Mouse (Mus musculus) liver, embryonic 16.5 days (tissue): ENCODE measurements around the gene Ids. TPM values are rescaled to one million over a fixed set of nuclear protein-coding genes. Genes with fewer than 3 reads are reported as not detected.

Source experiments
- ATAC-seq: fragments of 200-750 bp; cut with Nextera tagmentation; 2 replicates; pipeline ENCODE4 v1.8.0; 2017; ENCODE audit warnings: low read depth, mild to moderate bottlenecking, moderate number of reproducible peaks, moderate library complexity
- H3K27ac ChIP-seq: fragments of 300-500 bp; sonication (generic); 2 replicates; pipeline ENCODE4 v1.5.1; 2014; ENCODE audit warnings: mild to moderate bottlenecking, low read length
- H3K27me3 ChIP-seq: fragments of 300-500 bp; sonication (generic); 2 replicates; pipeline ENCODE4 v1.6.1; 2014; ENCODE audit warnings: low read depth, low read length, mixed read lengths; ENCODE audit not compliant: control insufficient read depth, insufficient read depth
- H3K36me3 ChIP-seq: fragments of 300-500 bp; sonication (generic); 2 replicates; pipeline ENCODE4 v1.6.1; 2014; ENCODE audit warnings: mild to moderate bottlenecking; ENCODE audit not compliant: control insufficient read depth, insufficient read depth
- H3K4me1 ChIP-seq: fragments of 300-500 bp; sonication (generic); 2 replicates; pipeline ENCODE4 v1.6.1; 2014; ENCODE audit warnings: low read depth, low read length, mixed read lengths; ENCODE audit not compliant: control insufficient read depth
- H3K4me2 ChIP-seq: fragments of 300-500 bp; sonication (generic); 2 replicates; pipeline ENCODE4 v1.6.1; 2014; ENCODE audit warnings: low read depth, low read length, mixed read lengths
- H3K4me3 ChIP-seq: fragments of 300-500 bp; sonication (generic); 2 replicates; pipeline ENCODE4 v1.5.1; 2014; ENCODE audit warnings: low read depth, mild to moderate bottlenecking, low read length
- H3K9ac ChIP-seq: fragments of 300-500 bp; sonication (generic); 2 replicates; pipeline ENCODE4 v1.6.1; 2014; ENCODE audit warnings: low read depth, low read length
- H3K9me3 ChIP-seq: fragments of 300-500 bp; sonication (generic); replicated peaks from 2 replicates; pipeline ENCODE4 v1.6.1; 2016; ENCODE audit warnings: low read length; ENCODE audit not compliant: control insufficient read depth
- WGBS: fragments of 180-500 bp; shearing (Covaris S2); extraction: QIAGEN DNeasy Blood & Tissue Kit; methylation state at CpG from one replicate; pipeline ENCODE4 v1.1.7; 2014; ENCODE audit not compliant: insufficient replicate concordance; 5-methylcytosine and 5-hydroxymethylcytosine counted together
- polyA plus RNA-seq: library from polyadenylated mRNA; unstranded; fragments of >200 nt; fragmentation: Nextera tagmentation; extraction: Ambion mirVana; gene quantifications from 2 replicates; pipeline ENCODE4 v1.2.1, GENCODE M21; 2015

Ids gene
- polyA plus RNA-seq, 1 experiment from 2014 or later = 0.46 TPM

GRCm38 (mm10) chrX:70363446-70363845, 1.4 kb downstream of the Ids start:
- H3K9ac ChIP-seq = no peak overlapping the region
- no peak overlapping the region for H3K4me3 ChIP-seq
- no peaks in the 10 kb centered on the region for H3K27me3 ChIP-seq
- no peaks in the 10 kb centered on the region for H3K9me3 ChIP-seq
- 64% methylated on average over 5 of the region's 5 CpGs for WGBS
- ATAC-seq = no peak
- H3K27ac ChIP-seq = no peak overlapping the region
- no peaks in the 10 kb centered on the region for H3K4me1 ChIP-seq
- no peaks in the 10 kb centered on the region for H3K36me3 ChIP-seq
- H3K4me2 ChIP-seq = no peak overlapping the region

GRCm38 (mm10) chrX:70362985-70363384, 1.9 kb downstream of the Ids start:
- H3K9ac ChIP-seq = no peak overlapping the region
- no peak overlapping the region for H3K27ac ChIP-seq
- 75% methylated on average over 7 of the region's 7 CpGs for WGBS
- H3K36me3 ChIP-seq = no peaks in the 10 kb centered on the region
- no peak overlapping the region for H3K4me2 ChIP-seq
- no peak overlapping the region for H3K4me3 ChIP-seq
- no peaks in the 10 kb centered on the region for H3K9me3 ChIP-seq
- no peaks in the 10 kb centered on the region for H3K4me1 ChIP-seq
- no peak for ATAC-seq
- no peaks in the 10 kb centered on the region for H3K27me3 ChIP-seq

- Histone ChIP-seq H3K9me3 (no peaks in the 10 kb centered on the region), H3K4me1 (no peaks in the 10 kb centered on the region), H3K4me2 (no peak overlapping the region), H3K27me3 (no peaks in the 10 kb centered on the region; the same call in 1 of the 2 replicates), H3K4me3 (no peak overlapping the region), H3K9ac (no peak overlapping the region), H3K36me3 (no peaks in the 10 kb centered on the region), H3K27ac (no peak overlapping the region)
- no peak for ATAC-seq
- WGBS = 18% methylated on average over 6 of the region's 6 CpGs
These were observed 34.6 kb downstream of the Ids start for GRCm38 (mm10) chrX:70330202-70330843.

- no peak overlapping the region for H3K9ac ChIP-seq
- no peak overlapping the region for H3K4me3 ChIP-seq
- H3K27ac ChIP-seq = no peak overlapping the region
- H3K4me1 ChIP-seq = no peaks in the 10 kb centered on the region
- H3K36me3 ChIP-seq = no peaks in the 10 kb centered on the region
- ATAC-seq = no peak
- H3K4me2 ChIP-seq = no peak overlapping the region
- 50% methylated on average over 2 of the region's 2 CpGs for WGBS
- no peaks in the 10 kb centered on the region; the same call in 1 of the 2 replicates for H3K27me3 ChIP-seq
- H3K9me3 ChIP-seq = no peaks in the 10 kb centered on the region
These were observed 36.2 kb downstream of the Ids start for GRCm38 (mm10) chrX:70328530-70329143.

GRCm38 (mm10) chrX:70327656-70328055, 37.2 kb downstream of the Ids start:
- WGBS = 58% methylated on average over 1 of the region's 1 CpGs
- Histone ChIP-seq H3K9me3 (no peaks in the 10 kb centered on the region), H3K4me2 (no peak overlapping the region), H3K36me3 (no peaks in the 10 kb centered on the region), H3K9ac (no peak overlapping the region), H3K27ac (no peak overlapping the region), H3K4me1 (no peaks in the 10 kb centered on the region), H3K4me3 (no peak overlapping the region), H3K27me3 (no peaks in the 10 kb centered on the region; the same call in 1 of the 2 replicates)
- no peak for ATAC-seq

GRCm38 (mm10) chrX:70319254-70319653, 45.6 kb downstream of the Ids start:
- Histone ChIP-seq H3K4me3 (no peak overlapping the region), H3K4me2 (no peak overlapping the region), H3K4me1 (no peaks in the 10 kb centered on the region), H3K27ac (no peak overlapping the region), H3K36me3 (no peaks in the 10 kb centered on the region), H3K9me3 (no peaks in the 10 kb centered on the region), H3K27me3 (no peaks in the 10 kb centered on the region), H3K9ac (no peak overlapping the region)
- no peak for ATAC-seq
- 23% methylated on average over 2 of the region's 2 CpGs for WGBS

- Histone ChIP-seq H3K4me1 (no peaks in the 10 kb centered on the region), H3K36me3 (no peaks in the 10 kb centered on the region), H3K4me3 (no peak overlapping the region), H3K27ac (no peak overlapping the region), H3K9me3 (no peaks in the 10 kb centered on the region), H3K27me3 (no peaks in the 10 kb centered on the region), H3K9ac (no peak overlapping the region), H3K4me2 (no peak overlapping the region)
- no peak for ATAC-seq
- WGBS = 56% methylated on average over 3 of the region's 3 CpGs
These were observed 49.8 kb downstream of the Ids start for GRCm38 (mm10) chrX:70314949-70315641.
